Mouse (Mus musculus): Measurements from ENCODE around the gene Ifna11. TPM values are rescaled to one million over a fixed set of nuclear protein-coding genes. Genes with fewer than 3 reads are reported as not detected.
"Not testable (repeated sequence)": the region's sequence is repeated elsewhere in the genome, so short reads cannot be mapped to it uniquely, and the experiment has no call there.

The Ifna11 gene
- not detected for total RNA-seq (2021)
- polyA plus RNA-seq (2012; rRNA removed), result not detected in 2 replicates
- long read RNA-seq, result 0 reads

DNA sequence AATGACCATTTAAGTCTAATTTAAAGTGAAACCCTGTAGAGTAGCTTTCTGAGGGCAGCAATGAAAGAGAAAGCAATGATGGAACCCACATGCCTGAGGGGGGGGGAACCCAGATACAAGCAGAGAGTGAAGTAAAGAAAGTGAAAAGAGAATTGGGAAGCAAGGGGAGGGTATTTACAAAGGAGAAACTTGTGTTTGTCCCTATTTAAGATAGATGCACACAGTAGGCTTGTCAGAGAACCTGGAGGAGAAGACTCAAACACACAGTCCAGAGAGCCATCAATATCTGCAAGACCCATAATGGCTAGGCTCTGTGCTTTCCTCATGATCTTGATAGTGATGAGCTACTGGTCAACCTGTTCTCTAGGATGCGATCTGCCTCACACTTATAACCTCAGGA lies at the start of gene Ifna11:
TSS of gene Ifna11 (plus strand) at position 301 of the 400 bp plus-strand sequence.
- DNase-seq, result no peak

DNA sequence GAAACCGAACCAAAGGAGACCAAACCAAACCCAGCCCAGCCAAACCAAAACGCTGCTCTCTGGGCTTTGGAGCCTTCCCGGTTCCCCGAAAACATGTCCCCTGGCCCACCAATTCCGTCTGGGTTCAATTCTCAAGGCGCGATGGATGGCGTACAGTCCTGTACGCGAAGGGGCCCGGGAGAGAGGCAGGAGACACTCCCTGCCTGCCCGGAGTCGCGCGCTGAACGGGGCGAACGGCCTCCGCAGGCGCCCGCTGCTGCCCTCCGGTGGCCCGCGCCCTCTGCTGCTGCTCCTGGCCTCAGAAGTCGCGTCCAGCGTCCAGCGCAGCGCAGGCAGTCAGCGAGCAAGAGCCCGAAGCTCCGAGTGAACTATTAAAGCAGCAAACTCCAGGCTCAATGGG lies 46.2 kb upstream of the Ifna11 start, which contains the start of gene Gm13290:
TSS of gene Gm13290 (plus strand) at position 301 of the 400 bp plus-strand sequence.
- DNase-seq, result not testable (repeated sequence)

DNA sequence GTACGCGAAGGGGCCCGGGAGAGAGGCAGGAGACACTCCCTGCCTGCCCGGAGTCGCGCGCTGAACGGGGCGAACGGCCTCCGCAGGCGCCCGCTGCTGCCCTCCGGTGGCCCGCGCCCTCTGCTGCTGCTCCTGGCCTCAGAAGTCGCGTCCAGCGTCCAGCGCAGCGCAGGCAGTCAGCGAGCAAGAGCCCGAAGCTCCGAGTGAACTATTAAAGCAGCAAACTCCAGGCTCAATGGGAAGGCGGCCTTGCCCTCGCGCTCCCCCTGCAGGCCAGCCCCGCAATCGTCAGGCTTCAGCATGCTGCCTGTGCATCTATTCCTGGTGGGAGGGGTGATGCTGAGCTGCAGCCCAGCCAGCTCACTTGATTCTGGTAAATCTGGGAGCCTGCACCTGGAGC lies 43.1 kb upstream of the Ifna11 start, which contains the start of gene Gm13289:
TSS of gene Gm13289 (plus strand) at position 301 of the 400 bp plus-strand sequence.
- DNase-seq, result not testable (repeated sequence)

DNA sequence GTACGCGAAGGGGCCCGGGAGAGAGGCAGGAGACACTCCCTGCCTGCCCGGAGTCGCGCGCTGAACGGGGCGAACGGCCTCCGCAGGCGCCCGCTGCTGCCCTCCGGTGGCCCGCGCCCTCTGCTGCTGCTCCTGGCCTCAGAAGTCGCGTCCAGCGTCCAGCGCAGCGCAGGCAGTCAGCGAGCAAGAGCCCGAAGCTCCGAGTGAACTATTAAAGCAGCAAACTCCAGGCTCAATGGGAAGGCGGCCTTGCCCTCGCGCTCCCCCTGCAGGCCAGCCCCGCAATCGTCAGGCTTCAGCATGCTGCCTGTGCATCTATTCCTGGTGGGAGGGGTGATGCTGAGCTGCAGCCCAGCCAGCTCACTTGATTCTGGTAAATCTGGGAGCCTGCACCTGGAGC lies 40.2 kb upstream of the Ifna11 start, which contains the start of gene Gm13272:
TSS of gene Gm13272 (plus strand) at position 301 of the 400 bp plus-strand sequence.
- not testable (repeated sequence) for DNase-seq

DNA sequence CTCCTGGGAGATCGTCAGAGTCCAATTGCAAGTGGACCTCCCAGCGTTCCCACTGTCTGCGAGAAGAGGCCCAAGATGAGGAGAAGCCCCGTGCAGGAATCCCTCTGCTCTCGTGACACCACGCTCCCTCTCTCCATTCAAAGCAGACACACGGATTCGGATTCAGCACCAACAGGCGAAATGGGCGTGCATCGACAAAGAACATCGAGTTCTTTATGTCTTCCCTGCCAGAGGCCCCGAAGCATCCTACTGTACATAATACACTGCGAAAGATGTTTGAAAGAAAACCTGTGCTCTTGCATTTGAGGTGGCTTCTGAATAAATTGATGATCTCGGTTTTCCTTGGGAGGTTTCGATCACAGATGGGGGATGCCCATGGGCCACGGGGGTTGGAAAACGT lies 39.4 kb upstream of the Ifna11 start:
- DNase-seq, result not testable (repeated sequence)

DNA sequence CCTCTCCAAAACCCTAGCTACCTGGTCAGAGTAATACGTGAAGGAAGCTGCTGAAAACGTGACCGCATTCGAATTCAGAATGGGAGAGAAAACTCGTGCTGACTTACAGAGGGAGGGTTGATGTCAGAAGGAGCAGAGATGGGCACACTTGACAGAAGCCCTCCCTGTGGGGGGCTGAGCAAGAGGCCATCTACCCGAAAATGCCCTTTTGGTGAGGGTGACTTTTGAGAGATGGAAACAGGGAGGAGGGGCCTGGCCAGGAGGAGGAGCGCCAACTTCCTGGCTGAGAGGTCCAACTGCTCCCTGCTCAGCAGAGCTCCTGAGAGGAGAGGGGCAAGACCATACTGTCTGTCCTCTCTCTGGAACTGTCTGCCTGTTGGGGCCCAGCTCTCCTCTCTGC lies 37.9 kb upstream of the Ifna11 start, which contains the start of gene Ifnz:
TSS of gene Ifnz (plus strand) at position 301 of the 400 bp plus-strand sequence.
- DNase-seq, result not testable (repeated sequence)

DNA sequence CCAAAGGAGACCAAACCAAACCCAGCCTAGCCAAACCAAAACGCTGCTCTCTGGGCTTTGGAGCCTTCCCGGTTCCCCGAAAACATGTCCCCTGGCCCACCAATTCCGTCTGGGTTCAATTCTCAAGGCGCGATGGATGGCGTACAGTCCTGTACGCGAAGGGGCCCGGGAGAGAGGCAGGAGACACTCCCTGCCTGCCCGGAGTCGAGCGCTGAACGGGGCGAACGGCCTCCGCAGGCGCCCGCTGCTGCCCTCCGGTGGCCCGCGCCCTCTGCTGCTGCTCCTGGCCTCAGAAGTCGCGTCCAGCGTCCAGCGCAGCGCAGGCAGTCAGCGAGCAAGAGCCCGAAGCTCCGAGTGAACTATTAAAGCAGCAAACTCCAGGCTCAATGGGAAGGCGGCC lies 37.4 kb upstream of the Ifna11 start:
- DNase-seq, result peak; percentile 48

DNA sequence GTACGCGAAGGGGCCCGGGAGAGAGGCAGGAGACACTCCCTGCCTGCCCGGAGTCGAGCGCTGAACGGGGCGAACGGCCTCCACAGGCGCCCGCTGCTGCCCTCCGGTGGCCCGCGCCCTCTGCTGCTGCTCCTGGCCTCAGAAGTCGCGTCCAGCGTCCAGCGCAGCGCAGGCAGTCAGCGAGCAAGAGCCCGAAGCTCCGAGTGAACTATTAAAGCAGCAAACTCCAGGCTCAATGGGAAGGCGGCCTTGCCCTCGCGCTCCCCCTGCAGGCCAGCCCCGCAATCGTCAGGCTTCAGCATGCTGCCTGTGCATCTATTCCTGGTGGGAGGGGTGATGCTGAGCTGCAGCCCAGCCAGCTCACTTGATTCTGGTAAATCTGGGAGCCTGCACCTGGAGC lies 34.4 kb upstream of the Ifna11 start, which contains the start of gene Gm13276:
TSS of gene Gm13276 (plus strand) at position 301 of the 400 bp plus-strand sequence.
- DNase-seq, result not testable (repeated sequence)

DNA sequence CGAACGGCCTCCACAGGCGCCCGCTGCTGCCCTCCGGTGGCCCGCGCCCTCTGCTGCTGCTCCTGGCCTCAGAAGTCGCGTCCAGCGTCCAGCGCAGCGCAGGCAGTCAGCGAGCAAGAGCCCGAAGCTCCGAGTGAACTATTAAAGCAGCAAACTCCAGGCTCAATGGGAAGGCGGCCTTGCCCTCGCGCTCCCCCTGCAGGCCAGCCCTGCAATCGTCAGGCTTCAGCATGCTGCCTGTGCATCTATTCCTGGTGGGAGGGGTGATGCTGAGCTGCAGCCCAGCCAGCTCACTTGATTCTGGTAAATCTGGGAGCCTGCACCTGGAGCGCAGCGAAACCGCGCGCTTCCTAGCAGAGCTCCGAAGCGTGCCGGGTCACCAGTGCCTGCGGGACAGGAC lies 31.4 kb upstream of the Ifna11 start, which contains the start of gene Gm13277:
TSS of gene Gm13277 (plus strand) at position 231 of the 400 bp plus-strand sequence.
- peak; percentile 79 for DNase-seq

DNA sequence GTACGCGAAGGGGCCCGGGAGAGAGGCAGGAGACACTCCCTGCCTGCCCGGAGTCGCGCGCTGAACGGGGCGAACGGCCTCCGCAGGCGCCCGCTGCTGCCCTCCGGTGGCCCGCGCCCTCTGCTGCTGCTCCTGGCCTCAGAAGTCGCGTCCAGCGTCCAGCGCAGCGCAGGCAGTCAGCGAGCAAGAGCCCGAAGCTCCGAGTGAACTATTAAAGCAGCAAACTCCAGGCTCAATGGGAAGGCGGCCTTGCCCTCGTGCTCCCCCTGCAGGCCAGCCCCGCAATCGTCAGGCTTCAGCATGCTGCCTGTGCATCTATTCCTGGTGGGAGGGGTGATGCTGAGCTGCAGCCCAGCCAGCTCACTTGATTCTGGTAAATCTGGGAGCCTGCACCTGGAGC lies 28.5 kb upstream of the Ifna11 start, which contains the start of gene Gm13278:
TSS of gene Gm13278 (plus strand) at position 301 of the 400 bp plus-strand sequence.
- DNase-seq, result not testable (repeated sequence)

DNA sequence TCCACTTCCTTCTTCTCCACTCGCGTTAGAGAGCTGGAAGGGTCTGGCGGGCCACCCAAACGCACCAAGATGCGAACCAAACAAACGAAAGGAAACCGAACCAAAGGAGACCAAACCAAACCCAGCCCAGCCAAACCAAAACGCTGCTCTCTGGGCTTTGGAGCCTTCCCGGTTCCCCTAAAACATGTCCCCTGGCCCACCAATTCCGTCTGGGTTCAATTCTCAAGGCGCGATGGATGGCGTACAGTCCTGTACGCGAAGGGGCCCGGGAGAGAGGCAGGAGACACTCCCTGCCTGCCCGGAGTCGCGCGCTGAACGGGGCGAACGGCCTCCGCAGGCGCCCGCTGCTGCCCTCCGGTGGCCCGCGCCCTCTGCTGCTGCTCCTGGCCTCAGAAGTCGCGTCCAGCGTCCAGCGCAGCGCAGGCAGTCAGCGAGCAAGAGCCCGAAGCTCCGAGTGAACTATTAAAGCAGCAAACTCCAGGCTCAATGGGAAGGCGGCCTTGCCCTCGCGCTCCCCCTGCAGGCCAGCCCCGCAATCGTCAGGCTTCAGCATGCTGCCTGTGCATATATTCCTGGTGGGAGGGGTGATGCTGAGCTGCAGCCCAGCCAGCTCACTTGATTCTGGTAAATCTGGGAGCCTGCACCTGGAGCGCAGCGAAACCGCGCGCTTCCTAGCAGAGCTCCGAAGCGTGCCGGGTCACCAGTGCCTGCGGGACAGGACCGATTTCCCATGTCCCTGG lies 25.7 kb upstream of the Ifna11 start, which contains the start of gene Gm13275:
TSS of gene Gm13275 (plus strand) at position 552 of the 740 bp plus-strand sequence.
- DNase-seq, result peak; percentile 77

DNA sequence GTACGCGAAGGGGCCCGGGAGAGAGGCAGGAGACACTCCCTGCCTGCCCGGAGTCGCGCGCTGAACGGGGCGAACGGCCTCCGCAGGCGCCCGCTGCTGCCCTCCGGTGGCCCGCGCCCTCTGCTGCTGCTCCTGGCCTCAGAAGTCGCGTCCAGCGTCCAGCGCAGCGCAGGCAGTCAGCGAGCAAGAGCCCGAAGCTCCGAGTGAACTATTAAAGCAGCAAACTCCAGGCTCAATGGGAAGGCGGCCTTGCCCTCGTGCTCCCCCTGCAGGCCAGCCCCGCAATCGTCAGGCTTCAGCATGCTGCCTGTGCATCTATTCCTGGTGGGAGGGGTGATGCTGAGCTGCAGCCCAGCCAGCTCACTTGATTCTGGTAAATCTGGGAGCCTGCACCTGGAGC lies 22.7 kb upstream of the Ifna11 start, which contains the start of gene Gm13279:
TSS of gene Gm13279 (plus strand) at position 301 of the 400 bp plus-strand sequence.
- not testable (repeated sequence) for DNase-seq

DNA sequence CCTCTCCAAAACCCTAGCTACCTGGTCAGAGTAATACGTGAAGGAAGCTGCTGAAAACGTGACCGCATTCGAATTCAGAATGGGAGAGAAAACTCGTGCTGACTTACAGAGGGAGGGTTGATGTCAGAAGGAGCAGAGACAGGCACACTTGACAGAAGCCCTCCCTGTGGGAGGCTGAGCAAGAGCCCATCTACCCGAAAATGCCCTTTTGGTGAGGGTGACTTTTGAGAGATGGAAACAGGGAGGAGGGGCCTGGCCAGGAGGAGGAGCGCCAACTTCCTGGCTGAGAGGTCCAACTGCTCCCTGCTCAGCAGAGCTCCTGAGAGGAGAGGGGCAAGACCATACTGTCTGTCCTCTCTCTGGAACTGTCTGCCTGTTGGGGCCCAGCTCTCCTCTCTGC lies 20.4 kb upstream of the Ifna11 start, which contains the start of gene Gm13285:
TSS of gene Gm13285 (plus strand) at position 301 of the 400 bp plus-strand sequence.
- not testable (repeated sequence) for DNase-seq

DNA sequence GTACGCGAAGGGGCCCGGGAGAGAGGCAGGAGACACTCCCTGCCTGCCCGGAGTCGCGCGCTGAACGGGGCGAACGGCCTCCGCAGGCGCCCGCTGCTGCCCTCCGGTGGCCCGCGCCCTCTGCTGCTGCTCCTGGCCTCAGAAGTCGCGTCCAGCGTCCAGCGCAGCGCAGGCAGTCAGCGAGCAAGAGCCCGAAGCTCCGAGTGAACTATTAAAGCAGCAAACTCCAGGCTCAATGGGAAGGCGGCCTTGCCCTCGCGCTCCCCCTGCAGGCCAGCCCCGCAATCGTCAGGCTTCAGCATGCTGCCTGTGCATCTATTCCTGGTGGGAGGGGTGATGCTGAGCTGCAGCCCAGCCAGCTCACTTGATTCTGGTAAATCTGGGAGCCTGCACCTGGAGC lies 16.8 kb upstream of the Ifna11 start, which contains the start of gene Gm13287:
TSS of gene Gm13287 (plus strand) at position 301 of the 400 bp plus-strand sequence.
- not testable (repeated sequence) for DNase-seq

DNA sequence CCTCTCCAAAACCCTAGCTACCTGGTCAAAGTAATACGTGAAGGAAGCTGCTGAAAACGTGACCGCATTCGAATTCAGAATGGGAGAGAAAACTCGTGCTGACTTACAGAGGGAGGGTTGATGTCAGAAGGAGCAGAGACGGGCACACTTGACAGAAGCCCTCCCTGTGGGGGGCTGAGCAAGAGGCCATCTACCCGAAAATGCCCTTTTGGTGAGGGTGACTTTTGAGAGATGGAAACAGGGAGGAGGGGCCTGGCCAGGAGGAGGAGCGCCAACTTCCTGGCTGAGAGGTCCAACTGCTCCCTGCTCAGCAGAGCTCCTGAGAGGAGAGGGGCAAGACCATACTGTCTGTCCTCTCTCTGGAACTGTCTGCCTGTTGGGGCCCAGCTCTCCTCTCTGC lies 14.5 kb upstream of the Ifna11 start, which contains the start of gene Gm13288:
TSS of gene Gm13288 (plus strand) at position 301 of the 400 bp plus-strand sequence.
- DNase-seq, result not testable (repeated sequence)

DNA sequence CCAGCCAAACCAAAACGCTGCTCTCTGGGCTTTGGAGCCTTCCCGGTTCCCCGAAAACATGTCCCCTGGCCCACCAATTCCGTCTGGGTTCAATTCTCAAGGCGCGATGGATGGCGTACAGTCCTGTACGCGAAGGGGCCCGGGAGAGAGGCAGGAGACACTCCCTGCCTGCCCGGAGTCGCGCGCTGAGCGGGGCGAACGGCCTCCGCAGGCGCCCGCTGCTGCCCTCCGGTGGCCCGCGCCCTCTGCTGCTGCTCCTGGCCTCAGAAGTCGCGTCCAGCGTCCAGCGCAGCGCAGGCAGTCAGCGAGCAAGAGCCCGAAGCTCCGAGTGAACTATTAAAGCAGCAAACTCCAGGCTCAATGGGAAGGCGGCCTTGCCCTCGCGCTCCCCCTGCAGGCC lies 14.0 kb upstream of the Ifna11 start:
- peak; percentile 65 for DNase-seq

DNA sequence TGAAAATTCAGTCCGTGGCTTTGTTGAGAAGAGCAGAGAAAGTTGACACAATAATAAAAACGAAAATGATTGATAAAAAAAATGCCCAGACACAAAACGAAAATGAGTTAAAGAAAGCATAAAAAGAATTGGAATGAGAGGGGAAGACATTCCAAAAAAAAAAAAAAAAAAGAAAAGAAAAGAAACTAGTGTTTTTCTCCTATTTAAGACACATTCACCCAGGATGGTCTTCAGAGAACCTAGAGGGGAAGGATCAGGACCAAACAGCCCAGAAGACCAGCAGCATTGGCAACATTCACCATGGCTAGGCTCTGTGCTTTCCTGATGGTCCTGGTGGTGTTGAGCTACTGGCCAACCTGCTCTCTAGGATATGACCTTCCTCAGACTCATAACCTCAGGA lies 3.8 kb upstream of the Ifna11 start, which contains the start of gene Ifna7:
TSS of gene Ifna7 (plus strand) at position 301 of the 400 bp plus-strand sequence.
- no peak for DNase-seq

DNA sequence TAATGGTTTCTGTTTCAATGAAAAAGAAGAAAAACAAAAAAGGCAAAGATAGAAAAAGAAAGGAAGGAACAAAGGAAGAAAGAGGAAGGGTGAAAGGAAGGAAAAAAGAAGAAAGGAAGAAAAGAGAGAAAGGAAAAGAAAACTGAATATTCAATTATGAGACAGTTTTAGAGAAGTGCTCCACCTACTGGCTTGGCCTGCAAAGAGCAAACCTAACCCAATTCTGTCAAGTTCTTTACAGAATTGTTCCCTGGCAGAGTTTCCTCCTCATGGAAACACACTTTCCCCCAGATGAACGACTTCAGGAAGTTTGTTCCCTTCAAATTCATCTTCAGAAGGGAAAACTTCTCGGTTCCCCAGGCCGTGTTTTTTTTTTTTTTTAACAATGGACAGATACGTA lies 3.2 kb downstream of the Ifna11 start:
- DNase-seq, result no peak

DNA sequence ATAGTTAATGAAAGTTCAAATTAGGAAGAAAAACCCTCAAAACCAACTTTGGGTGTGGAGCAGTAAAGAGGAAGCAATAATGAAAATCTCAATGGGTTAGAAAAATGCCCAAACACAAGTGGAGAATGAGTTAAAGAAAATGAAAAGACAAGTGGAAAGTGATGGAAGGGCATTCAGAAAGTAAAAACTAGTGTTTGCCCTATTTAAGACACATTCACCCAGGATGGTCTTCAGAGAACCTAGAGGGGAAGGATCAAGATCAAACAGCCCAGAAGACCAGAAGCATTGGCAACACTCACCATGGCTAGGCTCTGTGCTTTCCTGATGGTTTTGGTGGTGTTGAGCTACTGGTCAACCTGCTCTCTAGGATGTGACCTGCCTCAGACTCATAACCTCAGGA lies 7.4 kb downstream of the Ifna11 start, which contains the start of gene Ifna6:
TSS of gene Ifna6 (plus strand) at position 301 of the 400 bp plus-strand sequence.
- DNase-seq, result not testable (repeated sequence)

DNA sequence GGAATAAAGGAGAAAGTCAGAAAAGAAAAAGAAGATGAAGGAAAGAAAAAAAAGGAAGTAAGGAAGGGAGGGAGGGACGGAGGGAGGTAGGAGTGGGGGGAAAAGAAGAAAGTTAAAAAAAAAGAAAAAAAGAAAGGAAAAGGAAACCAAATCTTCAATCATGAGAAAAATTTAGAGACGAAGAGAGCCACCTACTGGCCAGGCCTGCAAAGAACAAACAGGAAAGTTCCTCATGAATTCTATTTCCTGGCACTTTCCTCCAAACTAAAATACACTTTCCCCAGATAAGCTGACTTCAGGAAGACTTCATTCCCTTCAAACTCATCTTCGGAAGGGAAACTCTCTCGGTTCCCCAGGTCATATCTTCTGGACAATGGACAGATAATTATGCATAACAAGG lies 10.8 kb downstream of the Ifna11 start:
- peak; percentile 5 for DNase-seq

DNA sequence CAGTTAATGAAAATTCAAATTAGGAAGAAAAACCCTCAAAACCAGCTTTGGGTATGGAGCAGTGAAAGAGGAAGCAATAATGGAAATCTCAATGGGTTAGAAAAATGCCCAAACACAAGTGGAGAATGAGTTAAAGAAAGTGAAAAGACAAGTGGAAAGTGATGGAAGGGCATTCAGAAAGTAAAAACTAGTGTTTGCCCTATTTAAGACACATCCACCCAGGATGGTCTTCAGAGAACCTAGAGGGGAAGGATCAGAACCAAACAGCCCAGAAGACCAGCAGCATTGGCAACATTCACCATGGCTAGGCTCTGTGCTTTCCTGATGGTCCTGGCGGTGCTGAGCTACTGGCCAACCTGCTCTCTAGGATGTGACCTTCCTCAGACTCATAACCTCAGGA lies 15.5 kb downstream of the Ifna11 start, which contains the start of gene Ifna5:
TSS of gene Ifna5 (plus strand) at position 301 of the 400 bp plus-strand sequence.
- DNase-seq, result not testable (repeated sequence)

DNA sequence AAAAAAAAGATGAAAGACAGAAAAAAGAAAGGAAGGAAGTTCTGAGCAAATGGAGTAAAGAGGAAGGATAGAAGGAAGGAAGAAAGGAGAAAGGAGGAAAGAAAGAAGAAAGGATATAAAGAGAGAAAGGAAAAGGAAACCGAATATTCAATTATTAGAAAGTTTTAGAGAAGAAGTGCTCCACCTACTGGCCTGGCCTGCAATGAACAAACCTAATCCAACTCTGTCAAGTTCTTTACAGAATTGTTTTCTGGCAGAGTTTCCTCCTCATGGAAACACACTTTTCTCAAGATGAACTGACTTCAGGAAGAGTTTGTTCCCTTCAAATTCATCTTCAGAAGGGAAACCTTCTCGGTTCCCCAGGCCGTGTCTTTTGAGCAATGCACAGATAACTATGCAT lies 19.1 kb downstream of the Ifna11 start:
- DNase-seq, result no peak
